Mouse (Mus musculus) layer of hippocampus, adult 2 months (tissue): Measurements from ENCODE around the gene Src. TPM values are rescaled to one million over a fixed set of nuclear protein-coding genes. Genes with fewer than 3 reads are reported as not detected.
"Not testable (repeated sequence)": the region's sequence is repeated elsewhere in the genome, so short reads cannot be mapped to it uniquely, and the experiment has no call there.

Experiments
- DNase-seq, 2 experiments: peaks; one replicate each; pipeline ENCODE4 v3.0.0; 2022; ENCODE audit warnings: low spot score in 2 of 2
- H3K27ac ChIP-seq: fragments of 200-600 bp; 2 replicates; pipeline ENCODE4 v1.8.1; 2022
- H3K4me3 ChIP-seq: fragments of 200-600 bp; 2 replicates; pipeline ENCODE4 v1.8.1; 2022; ENCODE audit warnings: mild to moderate bottlenecking
- CTCF ChIP-seq: fragments of 200-600 bp; conservative IDR thresholded peaks from 2 replicates; pipeline ENCODE4 v1.8.1; 2022; ENCODE audit warnings: antibody characterized with exemption, mild to moderate bottlenecking, moderate library complexity
- total RNA-seq, 2 experiments: library from RNA; stranded (reverse); gene quantifications; 2 replicates each; pipeline ENCODE4 v1.2.3; 2021

The Src gene
- total RNA-seq, 2 experiments from 2014 or later, result 150 to 156 TPM

- TF ChIP-seq CTCF, result peak; percentile 89
- no peak overlapping the region for H3K4me3 ChIP-seq
- peak; percentile 56 to 69 for DNase-seq
- H3K27ac ChIP-seq, result no peak overlapping the region
Observed at GRCm38 (mm10) chr2:157479858-157480568, 61.8 kb downstream of the Src start.

- no peak for TF ChIP-seq CTCF
- DNase-seq, result no peak
- Histone ChIP-seq H3K4me3 (no peak overlapping the region), H3K27ac (peak overlapping the region; percentile 47; the same call in 1 of the 2 replicates)
Observed at GRCm38 (mm10) chr2:157482729-157483128, 64.5 kb downstream of the Src start.

GRCm38 (mm10) chr2:157486559-157486958 lies 68.3 kb downstream of the Src start:
- not testable (repeated sequence) for H3K4me3 ChIP-seq, H3K27ac ChIP-seq, DNase-seq

- Histone ChIP-seq H3K27ac (no peak overlapping the region), H3K4me3 (no peak overlapping the region)
- DNase-seq, result no peak
- TF ChIP-seq CTCF, result no peak
Observed at GRCm38 (mm10) chr2:157486981-157487656, 68.9 kb downstream of the Src start.

GRCm38 (mm10) chr2:157487733-157488175 lies 69.5 kb downstream of the Src start:
- no peak for TF ChIP-seq CTCF
- Histone ChIP-seq H3K27ac (peak overlapping the region; percentile 52), H3K4me3 (no peak overlapping the region)
- DNase-seq, result no peak

GRCm38 (mm10) chr2:157493240-157493639 lies 75.0 kb downstream of the Src start:
- Histone ChIP-seq H3K4me3 (no peak overlapping the region), H3K27ac (peak overlapping the region; percentile 23; the same call in 1 of the 2 replicates)
- DNase-seq, result peak; percentile 56 to 86
- TF ChIP-seq CTCF, result no peak

GRCm38 (mm10) chr2:157498529-157498928 lies 80.3 kb downstream of the Src start:
- no peak for DNase-seq
- TF ChIP-seq CTCF, result no peak
- Histone ChIP-seq H3K4me3 (no peak overlapping the region), H3K27ac (no peak overlapping the region)

GRCm38 (mm10) chr2:157500364-157500763 lies 82.1 kb downstream of the Src start:
- no peak for DNase-seq
- Histone ChIP-seq H3K4me3 (no peak overlapping the region), H3K27ac (no peak overlapping the region)
- no peak for TF ChIP-seq CTCF

- DNase-seq, result no peak
- TF ChIP-seq CTCF, result no peak
- H3K4me3 ChIP-seq, result no peak overlapping the region
- no peak overlapping the region for H3K27ac ChIP-seq
Observed at GRCm38 (mm10) chr2:157501324-157501723, 83.1 kb downstream of the Src start.

GRCm38 (mm10) chr2:157506779-157507178 lies 88.5 kb downstream of the Src start:
- TF ChIP-seq CTCF, result no peak
- peak overlapping the region; percentile 59; the same call in 1 of the 2 replicates for H3K27ac ChIP-seq
- DNase-seq, result peak; percentile 71 to 87
- H3K4me3 ChIP-seq, result no peak overlapping the region

GRCm38 (mm10) chr2:157509182-157509581 lies 90.9 kb downstream of the Src start:
- no peak for TF ChIP-seq CTCF
- no peak overlapping the region for H3K4me3 ChIP-seq
- H3K27ac ChIP-seq, result no peak overlapping the region
- no peak for DNase-seq

GRCm38 (mm10) chr2:157510031-157510430 lies 91.8 kb downstream of the Src start:
- no peak for TF ChIP-seq CTCF
- Histone ChIP-seq H3K4me3 (no peak overlapping the region), H3K27ac (no peak overlapping the region)
- no peak for DNase-seq

GRCm38 (mm10) chr2:157512859-157513258 lies 94.6 kb downstream of the Src start:
- TF ChIP-seq CTCF, result no peak
- peak overlapping the region; percentile 68 for H3K27ac ChIP-seq
- no peak overlapping the region for H3K4me3 ChIP-seq
- DNase-seq, result peak; percentile 58 to 77
